Mouse (Mus musculus): Measurements from ENCODE around the gene Astl. TPM values are rescaled to one million over a fixed set of nuclear protein-coding genes. Genes with fewer than 3 reads are reported as not detected.
"Not testable (repeated sequence)": the region's sequence is repeated elsewhere in the genome, so short reads cannot be mapped to it uniquely, and the experiment has no call there.

The Astl gene
- not detected in 2 replicates for polyA plus RNA-seq (2012; rRNA removed)

GRCm38 (mm10) chr2:127338416-127338815 lies at the start of gene Astl:
TSS of gene Astl (plus strand) at chr2:127338639.
- 80% methylated on average over 4 of the region's 4 CpGs for WGBS
- DNase-seq, result no peak
- Histone ChIP-seq H3K4me1 (ENCODE audit: control insufficient read depth, insufficient read depth, low read length) (no peaks in the 10 kb centered on the region), H3K4me3 (replicated peaks; ENCODE audit: extremely low read depth, low read depth, low read length) (peak within 1 kb of the TSS; percentile 21)
- no peak for TF ChIP-seq CTCF (IDR thresholded peaks at IDR 0.05; ENCODE audit: insufficient read depth, low read length)

DNA sequence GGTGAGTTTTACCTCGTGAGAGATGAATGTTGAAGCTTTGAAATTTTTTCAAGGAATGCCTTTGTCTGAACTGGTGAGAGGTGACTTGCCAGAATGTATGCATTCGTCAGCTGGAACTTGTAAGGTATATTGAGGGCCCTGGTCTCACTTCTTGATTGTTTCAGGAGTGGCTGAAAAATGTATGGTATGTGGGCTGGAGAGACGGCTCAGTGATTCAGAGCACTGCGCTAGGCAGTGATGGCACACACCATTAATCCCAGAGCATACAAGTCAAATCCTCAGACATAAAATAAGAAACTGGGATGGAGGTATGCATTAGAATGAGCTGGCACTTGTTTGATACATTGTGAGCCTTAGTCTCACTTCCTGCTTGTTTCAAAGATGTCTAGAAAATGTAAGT lies 46.2 kb upstream of the Astl start:
- no peaks in the 10 kb centered on the region for H3K4me1 ChIP-seq (ENCODE audit: control insufficient read depth, insufficient read depth, low read length)
- H3K4me3 ChIP-seq (replicated peaks; ENCODE audit: extremely low read depth, low read depth, low read length), result no peak overlapping the region
- TF ChIP-seq CTCF (IDR thresholded peaks at IDR 0.05; ENCODE audit: insufficient read depth, low read length) (no peak), POLR2A (IDR thresholded peaks at IDR 0.05; ENCODE audit: borderline replicate concordance, extremely low read depth, low read depth, low read length) (no peak)
- DNase-seq, result no peak
- WGBS, result 68% methylated on average over 4 of the region's 4 CpGs

- peak; percentile 8 for DNase-seq
- no peaks in the 10 kb centered on the region for H3K4me1 ChIP-seq (ENCODE audit: control insufficient read depth, insufficient read depth, low read length)
- WGBS, result 77% methylated on average over 7 of the region's 7 CpGs
- no peak overlapping the region for H3K4me3 ChIP-seq (replicated peaks; ENCODE audit: extremely low read depth, low read depth, low read length)
- TF ChIP-seq POLR2A (IDR thresholded peaks at IDR 0.05; ENCODE audit: borderline replicate concordance, extremely low read depth, low read depth, low read length), result no peak
- no peak for TF ChIP-seq CTCF (IDR thresholded peaks at IDR 0.05; ENCODE audit: insufficient read depth, low read length)
Observed at GRCm38 (mm10) chr2:127297001-127297805, 41.2 kb upstream of the Astl start.

- Histone ChIP-seq H3K4me1 (ENCODE audit: control insufficient read depth, insufficient read depth, low read length) (no peaks in the 10 kb centered on the region), H3K4me3 (replicated peaks; ENCODE audit: extremely low read depth, low read depth, low read length) (no peak overlapping the region)
- no peak for DNase-seq
- WGBS, result 91% methylated on average over 1 of the region's 1 CpGs
- no peak for TF ChIP-seq POLR2A (IDR thresholded peaks at IDR 0.05; ENCODE audit: borderline replicate concordance, extremely low read depth, low read depth, low read length)
- TF ChIP-seq CTCF (IDR thresholded peaks at IDR 0.05; ENCODE audit: insufficient read depth, low read length), result no peak
Observed at GRCm38 (mm10) chr2:127298056-127298455, 40.4 kb upstream of the Astl start.

GRCm38 (mm10) chr2:127300701-127301100 lies 37.7 kb upstream of the Astl start:
- DNase-seq, result no peak
- no peak for TF ChIP-seq CTCF (IDR thresholded peaks at IDR 0.05; ENCODE audit: insufficient read depth, low read length)
- TF ChIP-seq POLR2A (IDR thresholded peaks at IDR 0.05; ENCODE audit: borderline replicate concordance, extremely low read depth, low read depth, low read length), result no peak
- Histone ChIP-seq H3K4me3 (replicated peaks; ENCODE audit: extremely low read depth, low read depth, low read length) (no peak overlapping the region), H3K4me1 (ENCODE audit: control insufficient read depth, insufficient read depth, low read length) (no peaks in the 10 kb centered on the region)
- WGBS, result 80% methylated on average over 3 of the region's 3 CpGs

GRCm38 (mm10) chr2:127301883-127302282 lies 36.6 kb upstream of the Astl start:
- DNase-seq, result no peak
- Histone ChIP-seq H3K4me3 (replicated peaks; ENCODE audit: extremely low read depth, low read depth, low read length) (no peak overlapping the region), H3K4me1 (ENCODE audit: control insufficient read depth, insufficient read depth, low read length) (no peaks in the 10 kb centered on the region)
- WGBS, result 90% methylated on average over 3 of the region's 3 CpGs
- TF ChIP-seq POLR2A (IDR thresholded peaks at IDR 0.05; ENCODE audit: borderline replicate concordance, extremely low read depth, low read depth, low read length) (no peak), CTCF (IDR thresholded peaks at IDR 0.05; ENCODE audit: insufficient read depth, low read length) (no peak)

DNA sequence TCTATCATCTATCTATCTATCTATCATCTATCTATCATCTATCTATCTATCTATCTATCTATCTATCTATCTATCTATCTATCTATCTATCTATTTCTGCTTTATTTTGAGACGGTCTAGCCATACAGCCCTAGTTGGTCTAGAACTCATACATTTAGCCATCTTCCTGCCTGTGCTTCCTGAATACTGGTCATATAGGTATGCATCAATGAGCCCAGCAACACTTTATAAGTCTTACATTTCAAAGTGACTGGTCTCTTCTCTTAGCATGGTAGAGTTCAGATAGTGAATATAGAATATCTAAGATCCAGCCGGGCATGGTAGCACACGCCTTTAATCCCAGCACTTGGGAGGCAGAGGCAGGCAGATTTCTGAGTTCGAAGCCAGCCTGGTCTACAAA lies 34.2 kb upstream of the Astl start:
- not testable (repeated sequence) for DNase-seq; H3K4me3 ChIP-seq (replicated peaks; ENCODE audit: extremely low read depth, low read depth, low read length); H3K4me1 ChIP-seq (ENCODE audit: control insufficient read depth, insufficient read depth, low read length)
- WGBS, result 88% methylated on average over 4 of the region's 4 CpGs

- 73% methylated on average over 3 of the region's 3 CpGs for WGBS
- no peaks in the 10 kb centered on the region for H3K4me1 ChIP-seq (ENCODE audit: control insufficient read depth, insufficient read depth, low read length)
- no peak for DNase-seq
- TF ChIP-seq POLR2A (IDR thresholded peaks at IDR 0.05; ENCODE audit: borderline replicate concordance, extremely low read depth, low read depth, low read length) (no peak), CTCF (IDR thresholded peaks at IDR 0.05; ENCODE audit: insufficient read depth, low read length) (no peak)
- no peak overlapping the region for H3K4me3 ChIP-seq (replicated peaks; ENCODE audit: extremely low read depth, low read depth, low read length)
Observed at GRCm38 (mm10) chr2:127304609-127305210, 33.7 kb upstream of the Astl start.

GRCm38 (mm10) chr2:127306123-127306522 lies 32.3 kb upstream of the Astl start:
- TF ChIP-seq POLR2A (IDR thresholded peaks at IDR 0.05; ENCODE audit: borderline replicate concordance, extremely low read depth, low read depth, low read length), result no peak
- H3K4me1 ChIP-seq (ENCODE audit: control insufficient read depth, insufficient read depth, low read length), result no peaks in the 10 kb centered on the region
- no peak for DNase-seq
- H3K4me3 ChIP-seq (replicated peaks; ENCODE audit: extremely low read depth, low read depth, low read length), result no peak overlapping the region

DNA sequence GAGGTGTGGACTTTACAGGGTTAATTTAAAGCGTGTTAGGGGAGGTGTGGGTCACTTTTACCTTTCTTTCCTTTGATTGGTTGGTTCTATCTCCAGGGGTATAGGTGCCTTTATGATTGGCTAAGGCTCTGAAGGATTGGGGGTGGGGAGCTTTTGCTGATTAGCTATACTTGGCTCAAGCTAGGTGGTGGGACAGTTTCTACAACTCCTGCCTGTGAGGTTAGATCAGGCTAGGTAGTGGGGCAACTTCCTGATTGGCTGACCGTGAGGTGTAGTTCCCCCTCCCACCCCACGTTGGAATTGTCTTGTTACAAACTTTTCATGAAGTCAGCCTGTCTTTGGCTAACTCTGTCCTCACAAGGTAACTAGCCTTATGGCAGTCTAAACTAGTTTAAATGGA lies 31.3 kb upstream of the Astl start:
- Histone ChIP-seq H3K4me1 (ENCODE audit: control insufficient read depth, insufficient read depth, low read length) (no peaks in the 10 kb centered on the region), H3K4me3 (replicated peaks; ENCODE audit: extremely low read depth, low read depth, low read length) (no peak overlapping the region)
- 28% methylated on average over 3 of the region's 3 CpGs for WGBS
- no peak for TF ChIP-seq CTCF (IDR thresholded peaks at IDR 0.05; ENCODE audit: insufficient read depth, low read length)
- TF ChIP-seq POLR2A (IDR thresholded peaks at IDR 0.05; ENCODE audit: borderline replicate concordance, extremely low read depth, low read depth, low read length), result no peak
- DNase-seq, result no peak

Data from lung, adult 2 months (tissue).